Mouse (Mus musculus): Measurements from ENCODE around the gene Kdm6b.

DNA sequence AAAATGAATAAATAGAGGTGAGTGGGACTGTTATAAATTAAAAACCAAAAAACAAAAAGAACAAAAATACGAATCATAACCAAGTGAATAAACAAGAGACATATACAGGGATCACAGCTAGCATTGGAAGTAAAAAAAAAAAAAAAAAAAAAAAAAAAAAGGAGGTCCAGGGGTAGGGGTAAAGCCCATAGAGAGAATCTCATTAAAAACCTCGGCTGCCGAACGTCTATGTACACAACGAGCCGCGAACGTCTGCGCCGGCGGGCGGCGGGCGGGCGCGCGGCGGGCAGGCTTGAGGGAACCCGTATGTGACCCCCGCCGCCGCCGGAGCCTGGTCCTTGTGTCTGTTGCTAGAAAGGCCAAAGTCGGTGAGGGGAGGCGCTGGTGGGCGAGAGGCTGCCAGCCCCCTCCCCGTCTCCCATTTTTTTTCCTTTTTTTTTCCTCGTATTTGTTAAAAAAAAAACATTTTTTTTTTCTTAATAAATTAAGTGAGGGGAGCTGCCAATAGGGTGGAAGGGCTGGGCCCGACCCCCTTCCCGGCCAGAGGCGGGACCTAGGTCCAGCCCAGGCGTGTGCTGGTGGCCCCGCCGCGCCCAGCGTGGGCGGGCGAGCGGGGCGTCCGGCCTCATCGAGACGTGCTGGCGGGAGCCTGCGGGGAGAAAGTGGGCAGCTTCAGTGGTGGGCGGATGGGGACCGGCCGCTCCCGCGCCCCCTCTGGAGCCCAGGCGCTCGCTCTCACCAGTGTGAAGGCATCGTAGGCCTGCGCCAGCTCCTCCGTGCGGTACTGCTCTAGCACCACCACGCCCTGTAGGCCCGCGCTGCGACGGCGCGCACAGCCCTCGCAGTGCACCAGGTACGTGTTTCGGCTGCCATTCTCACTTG is 14.0 kb downstream of the Kdm6b start:
- no peak for TF ChIP-seq CTCF (IDR thresholded peaks at IDR 0.05; ENCODE audit: low read depth)
- TF ChIP-seq EP300 (optimal IDR thresholded peaks at IDR 0.05): no peak
